Mouse (Mus musculus) urinary bladder, adult 18-20 months (tissue): Measurements from ENCODE around the gene Hoxd4.

Source experiments
- DNase-seq, 2 experiments: peaks; one replicate each; pipeline ENCODE4 v3.0.0; 2022; ENCODE audit warnings: low spot score in 2 of 2, mixed read lengths in 2 of 2

Hoxd4 gene

GRCm38 (mm10) chr2:74679596-74679971 is 32.1 kb upstream of the Hoxd4 start:
- no peak for DNase-seq

GRCm38 (mm10) chr2:74679980-74680379 is 31.7 kb upstream of the Hoxd4 start:
- DNase-seq = no peak

- no peak for DNase-seq
Measured at GRCm38 (mm10) chr2:74680561-74681398, 30.9 kb upstream of the Hoxd4 start.

GRCm38 (mm10) chr2:74681594-74682531 is 29.9 kb upstream of the Hoxd4 start:
- DNase-seq = peak in 1 of 2 experiments; percentile 67

GRCm38 (mm10) chr2:74682796-74683195 is 28.9 kb upstream of the Hoxd4 start:
- DNase-seq = no peak

- no peak for DNase-seq
Measured at GRCm38 (mm10) chr2:74683471-74683951, 28.2 kb upstream of the Hoxd4 start.

- DNase-seq = no peak
Measured at GRCm38 (mm10) chr2:74684106-74684505, 27.6 kb upstream of the Hoxd4 start.

- no peak for DNase-seq
Measured at GRCm38 (mm10) chr2:74685059-74685603, 26.6 kb upstream of the Hoxd4 start.

- DNase-seq = no peak
Measured at GRCm38 (mm10) chr2:74686301-74686987, 25.3 kb upstream of the Hoxd4 start.

- DNase-seq = no peak
Measured at GRCm38 (mm10) chr2:74686988-74687697, 24.6 kb upstream of the Hoxd4 start.

GRCm38 (mm10) chr2:74687698-74688555 is 23.8 kb upstream of the Hoxd4 start:
- no peak for DNase-seq

- no peak for DNase-seq
Measured at GRCm38 (mm10) chr2:74688795-74689573, 22.7 kb upstream of the Hoxd4 start.

GRCm38 (mm10) chr2:74689574-74690337 is 22.0 kb upstream of the Hoxd4 start:
- DNase-seq = no peak

- DNase-seq = no peak
Measured at GRCm38 (mm10) chr2:74690338-74690716, 21.4 kb upstream of the Hoxd4 start.

- peak; percentile 68 to 69 for DNase-seq
Measured at GRCm38 (mm10) chr2:74691022-74691951, 20.4 kb upstream of the Hoxd4 start, which contains the start of gene Hoxd10. Gene Hoxd10, plus strand, starts transcription at chr2:74691924.

- no peak for DNase-seq
Measured at GRCm38 (mm10) chr2:74691995-74692807, 19.5 kb upstream of the Hoxd4 start.
